Mouse (Mus musculus) MEL (cell line): ENCODE measurements around the gene Srgap2. TPM values are rescaled to one million over a fixed set of nuclear protein-coding genes. Genes with fewer than 3 reads are reported as not detected.
"Not testable (repeated sequence)": the region's sequence is repeated elsewhere in the genome, so short reads cannot be mapped to it uniquely, and the experiment has no call there.

Experiments
- DNase-seq: peaks from one replicate; pipeline ENCODE4 v3.0.0; 2011; ENCODE audit warnings: low read depth, low spot score
- H3K27ac ChIP-seq: 2 replicates; pipeline ENCODE4 v1.5.1; 2012; ENCODE audit warnings: low read depth, mild to moderate bottlenecking, control low read depth, low read length, moderate library complexity; ENCODE audit not compliant: control insufficient read depth
- H3K27me3 ChIP-seq, 2 experiments: fragments of 150-350 bp in 1 of 2; sonication (generic) in 1 of 2; 2 replicates each; pipeline ENCODE4 v1.6.1; 2012; ENCODE audit warnings: low read length in 2 of 2, mild to moderate bottlenecking in 2 of 2, improper control_type of control experiment in 1 of 2, moderate library complexity in 1 of 2; ENCODE audit not compliant: insufficient read depth in 2 of 2, control insufficient read depth in 1 of 2
- H3K36me3 ChIP-seq, 2 experiments: 2 replicates each; pipeline ENCODE4 v1.6.1; 2012 to 2014; ENCODE audit warnings: low read length in 2 of 2, improper control_type of control experiment in 1 of 2, inconsistent platforms in 1 of 2, mild to moderate bottlenecking in 1 of 2; ENCODE audit not compliant: insufficient read depth in 2 of 2, control insufficient read depth in 1 of 2
- H3K4me1 ChIP-seq, 2 experiments: fragments of 150-350 bp in 1 of 2; sonication (generic) in 1 of 2; 2 replicates each; pipeline ENCODE4 v1.6.1; 2012; ENCODE audit warnings: low read length in 2 of 2, improper control_type of control experiment in 1 of 2, mild to moderate bottlenecking in 1 of 2; ENCODE audit not compliant: insufficient read depth in 2 of 2, control insufficient read depth in 1 of 2
- H3K4me3 ChIP-seq, 2 experiments: fragments of 150-350 bp in 1 of 2; sonication (generic) in 1 of 2; 2 replicates each; pipeline ENCODE4 v1.5.1; 2012; ENCODE audit warnings: low read depth in 2 of 2, low read length in 2 of 2, mild to moderate bottlenecking in 2 of 2, moderate library complexity in 2 of 2, control low read depth in 1 of 2, improper control_type of control experiment in 1 of 2; ENCODE audit not compliant: control insufficient read depth in 1 of 2, insufficient read depth in 1 of 2
- H3K79me2 ChIP-seq: 2 replicates; pipeline ENCODE4 v1.6.1; 2012; ENCODE audit warnings: mild to moderate bottlenecking, low read length, moderate library complexity; ENCODE audit not compliant: control insufficient read depth, poor library complexity, insufficient read depth
- H3K9ac ChIP-seq: 2 replicates; pipeline ENCODE4 v1.6.1; 2012; ENCODE audit warnings: low read depth, mild to moderate bottlenecking, control low read depth, low read length, moderate library complexity; ENCODE audit not compliant: control insufficient read depth, poor library complexity, severe bottlenecking
- H3K9me3 ChIP-seq: fragments of 150-350 bp; sonication (generic); replicated peaks from 2 replicates; pipeline ENCODE4 v1.6.1; 2012; ENCODE audit warnings: mild to moderate bottlenecking, low read length, improper control_type of control experiment, moderate library complexity; ENCODE audit not compliant: insufficient read depth
- CHD1 ChIP-seq: IDR thresholded peaks from 2 replicates; pipeline ENCODE4 v1.6.1; 2012; ENCODE audit warnings: low read depth, mild to moderate bottlenecking, inconsistent platforms, low read length, improper control_type of control experiment
- CHD2 ChIP-seq: IDR thresholded peaks from 2 replicates; pipeline ENCODE4 v1.6.1; 2011; ENCODE audit warnings: low read length, improper control_type of control experiment
- ELF1 ChIP-seq: IDR thresholded peaks from 2 replicates; pipeline ENCODE4 v1.6.1; 2014; ENCODE audit warnings: low read depth, mild to moderate bottlenecking, inconsistent platforms, low read length, improper control_type of control experiment, moderate library complexity
- GATA1 ChIP-seq: IDR thresholded peaks from 2 replicates; pipeline ENCODE4 v1.6.1; 2011; ENCODE audit warnings: low read depth, low read length, improper control_type of control experiment
- JUND ChIP-seq: IDR thresholded peaks from 2 replicates; pipeline ENCODE4 v1.6.1; 2011; ENCODE audit warnings: low read depth, mild to moderate bottlenecking, improper control_type of control experiment, low read length
- KAT2A ChIP-seq: conservative IDR thresholded peaks from 2 replicates; pipeline ENCODE4 v1.6.1; 2012; ENCODE audit warnings: low read depth, low read length, improper control_type of control experiment, inconsistent platforms
- MAZ ChIP-seq: IDR thresholded peaks from 2 replicates; pipeline ENCODE4 v1.6.1; 2012; ENCODE audit warnings: low read depth, mild to moderate bottlenecking, inconsistent platforms, low read length, improper control_type of control experiment
- MYB ChIP-seq: IDR thresholded peaks from 2 replicates; pipeline ENCODE4 v1.6.1; 2011; ENCODE audit warnings: mild to moderate bottlenecking, low read depth, low read length, improper control_type of control experiment
- NRF1 ChIP-seq: IDR thresholded peaks from 2 replicates; pipeline ENCODE4 v1.6.1; 2014; ENCODE audit warnings: low read depth, mild to moderate bottlenecking, inconsistent platforms, low read length, improper control_type of control experiment, moderate library complexity; ENCODE audit not compliant: poor library complexity, insufficient read depth, severe bottlenecking
- POLR2A ChIP-seq, 2 experiments: IDR thresholded peaks; 2 replicates each; pipeline ENCODE4 v1.6.1; 2011 to 2012; ENCODE audit warnings: low read length in 2 of 2, mild to moderate bottlenecking in 2 of 2, control low read depth in 1 of 2, improper control_type of control experiment in 1 of 2, low read depth in 1 of 2, moderate library complexity in 1 of 2; ENCODE audit not compliant: control insufficient read depth in 1 of 2, insufficient read depth in 1 of 2, poor library complexity in 1 of 2
- POLR2AphosphoS2 ChIP-seq: IDR thresholded peaks from 2 replicates; pipeline ENCODE4 v1.6.1; 2011; ENCODE audit warnings: low read length, improper control_type of control experiment
- POLR2AphosphoS5 ChIP-seq: IDR thresholded peaks from 2 replicates; pipeline ENCODE4 v1.6.1; 2012; ENCODE audit warnings: low read depth, borderline replicate concordance, mild to moderate bottlenecking, inconsistent platforms, low read length, moderate library complexity, mixed read lengths
- RAD21 ChIP-seq: IDR thresholded peaks from 2 replicates; pipeline ENCODE4 v1.6.1; 2011; ENCODE audit warnings: mild to moderate bottlenecking, low read depth, low read length, improper control_type of control experiment
- RCOR1 ChIP-seq: IDR thresholded peaks from 2 replicates; pipeline ENCODE4 v1.6.1; 2012; ENCODE audit warnings: low read depth, mild to moderate bottlenecking, inconsistent platforms, low read length, improper control_type of control experiment
- SIN3A ChIP-seq: IDR thresholded peaks from 2 replicates; pipeline ENCODE4 v1.6.1; 2012; ENCODE audit warnings: low read length, improper control_type of control experiment, inconsistent platforms
- SMC3 ChIP-seq: IDR thresholded peaks from 2 replicates; pipeline ENCODE4 v1.6.1; 2011; ENCODE audit warnings: low read depth, low read length, improper control_type of control experiment
- TAL1 ChIP-seq: IDR thresholded peaks from 2 replicates; pipeline ENCODE4 v1.6.1; 2012; ENCODE audit warnings: mild to moderate bottlenecking, inconsistent platforms, low read length, moderate library complexity, mixed read lengths
- TBP ChIP-seq: IDR thresholded peaks from 2 replicates; pipeline ENCODE4 v1.8.0; 2011; ENCODE audit warnings: low read depth, low read length, improper control_type of control experiment
- TCF12 ChIP-seq: IDR thresholded peaks from 2 replicates; pipeline ENCODE4 v1.6.1; 2014; ENCODE audit warnings: low read depth, mild to moderate bottlenecking, inconsistent platforms, low read length, improper control_type of control experiment, moderate library complexity
- USF1 ChIP-seq: IDR thresholded peaks from 2 replicates; pipeline ENCODE4 v1.6.1; 2014; ENCODE audit warnings: low read depth, mild to moderate bottlenecking, inconsistent platforms, low read length, improper control_type of control experiment, moderate library complexity
- USF2 ChIP-seq, 2 experiments: IDR thresholded peaks; 2 replicates each; pipeline ENCODE4 v1.6.1; 2011 to 2012; ENCODE audit warnings: improper control_type of control experiment in 2 of 2, low read length in 2 of 2, borderline replicate concordance in 1 of 2, inconsistent platforms in 1 of 2, low read depth in 1 of 2, mild to moderate bottlenecking in 1 of 2; ENCODE audit not compliant: insufficient read depth in 1 of 2
- ZC3H11A ChIP-seq: IDR thresholded peaks from 2 replicates; pipeline ENCODE4 v1.6.1; 2012; ENCODE audit warnings: low read depth, mild to moderate bottlenecking, inconsistent platforms, low read length, improper control_type of control experiment
- ZKSCAN1 ChIP-seq: IDR thresholded peaks from 2 replicates; pipeline ENCODE4 v1.6.1; 2012; ENCODE audit warnings: low read depth, mild to moderate bottlenecking, inconsistent platforms, low read length, improper control_type of control experiment, moderate library complexity
- ZMIZ1 ChIP-seq: IDR thresholded peaks from 2 replicates; pipeline ENCODE4 v1.6.1; 2012; ENCODE audit warnings: low read depth, mild to moderate bottlenecking, inconsistent platforms, low read length, improper control_type of control experiment, moderate library complexity
- polyA plus RNA-seq, 2 experiments: library from polyadenylated mRNA; stranded (reverse) in 1 of 2; unstranded in 1 of 2; fragments of >175 nt in 1 of 2; fragments of >200 nt in 1 of 2; gene quantifications; 2 replicates each; pipeline versions ENCODE4 v1.2.1 to v1.2.4; 2012; ENCODE audit warnings: low replicate concordance in 2 of 2, low read depth in 1 of 2; ENCODE audit not compliant: insufficient read length in 2 of 2, insufficient read depth in 1 of 2, missing spikeins in 1 of 2
- total RNA-seq: library from RNA; depleted of rRNA; stranded (reverse); fragments of 300-350 nt; gene quantifications from 2 replicates; pipeline ENCODE4 v1.2.3, GENCODE M21; 2012

Srgap2 gene
- total and polyA plus RNA-seq, 3 experiments = 9.0 to 25.3 TPM; not detected in 1

GRCm38 (mm10) chr1:131259632-131260308 is 267.4 kb downstream of the Srgap2 start:
- DNase-seq = no peak
- TF ChIP-seq ZC3H11A (no peak), TAL1 (no peak), TCF12 (no peak), KAT2A (no peak), CHD2 (no peak), USF2 (IDR thresholded peaks at IDR 0.05; ENCODE audit: borderline replicate concordance in 1 of 2, insufficient read depth in 1 of 2, low read depth in 1 of 2, low read length in 2 of 2) (no peak), MYB (no peak), ZMIZ1 (no peak), TBP (no peak), JUND (no peak), POLR2AphosphoS5 (no peak), NRF1 (no peak), CHD1 (no peak), RCOR1 (no peak), ZKSCAN1 (no peak), ELF1 (no peak), GATA1 (no peak), USF1 (no peak), MAZ (no peak), RAD21 (no peak)
- H3K9me3 ChIP-seq = no peaks in the 10 kb centered on the region
- H3K36me3 ChIP-seq = no peaks in the 10 kb centered on the region
- H3K4me1 ChIP-seq = no peaks in the 10 kb centered on the region
- H3K4me3 ChIP-seq = no peak overlapping the region
- H3K27me3 ChIP-seq = no peaks in the 10 kb centered on the region
- no peaks in the 10 kb centered on the region for H3K79me2 ChIP-seq
- H3K9ac ChIP-seq = no peak overlapping the region
- no peak overlapping the region for H3K27ac ChIP-seq

GRCm38 (mm10) chr1:131257288-131257687 is 269.9 kb downstream of the Srgap2 start:
- no peaks in the 10 kb centered on the region for H3K9me3 ChIP-seq
- H3K4me3 ChIP-seq = no peak overlapping the region
- DNase-seq = no peak
- no peaks in the 10 kb centered on the region for H3K79me2 ChIP-seq
- TF ChIP-seq RAD21 (no peak), CHD2 (no peak), SMC3 (no peak), SIN3A (no peak), NRF1 (no peak), ZC3H11A (no peak), POLR2AphosphoS2 (no peak), POLR2A (IDR thresholded peaks at IDR 0.05; ENCODE audit: control insufficient read depth in 1 of 2, insufficient read depth in 1 of 2, low read depth in 1 of 2, low read length in 2 of 2, poor library complexity in 1 of 2) (no peak)
- no peaks in the 10 kb centered on the region for H3K4me1 ChIP-seq
- no peak overlapping the region for H3K27ac ChIP-seq
- no peaks in the 10 kb centered on the region for H3K27me3 ChIP-seq
- H3K9ac ChIP-seq = no peak overlapping the region
- no peaks in the 10 kb centered on the region for H3K36me3 ChIP-seq

GRCm38 (mm10) chr1:131252516-131253250 is 274.5 kb downstream of the Srgap2 start:
- H3K4me1 ChIP-seq, DNase-seq, H3K27ac ChIP-seq, H3K4me3 ChIP-seq, H3K36me3 ChIP-seq, H3K9me3 ChIP-seq, H3K27me3 ChIP-seq, H3K79me2 ChIP-seq, H3K9ac ChIP-seq: not testable (repeated sequence)
